In the genomic region with DNA sequence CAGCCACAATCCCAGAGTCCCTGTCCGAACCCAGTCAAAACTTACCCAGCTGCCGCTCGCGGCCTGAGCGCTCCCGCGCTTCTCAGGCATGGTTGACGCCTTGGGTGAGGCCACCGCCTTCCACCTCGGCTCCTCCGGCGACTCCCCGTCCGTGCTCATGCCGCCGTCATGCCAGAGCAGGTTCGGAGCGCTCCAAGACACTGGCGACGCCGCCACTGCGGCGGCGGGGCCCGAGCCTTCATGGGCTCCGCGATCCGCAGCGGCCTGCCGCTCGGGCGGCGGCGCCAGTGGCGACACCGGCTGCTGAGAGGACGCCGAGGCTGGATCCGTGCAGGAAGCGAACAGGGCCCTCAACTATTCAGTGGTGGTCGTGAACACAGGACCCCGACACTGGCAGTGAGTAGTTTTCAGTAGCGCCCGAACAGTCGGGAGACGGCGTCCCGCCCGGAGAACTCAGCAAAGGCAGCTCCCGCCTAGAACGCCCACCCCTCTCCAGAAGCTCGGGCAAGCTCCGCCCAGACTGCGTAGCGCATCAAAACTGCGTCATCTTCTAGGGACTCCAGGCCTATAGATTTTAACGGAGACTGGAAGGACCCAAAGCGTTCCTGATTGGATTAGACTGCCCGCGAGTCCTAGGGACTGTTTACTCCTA, we compare ENCODE assay signal across 8 mouse cellular contexts. TPM values are rescaled to one million over a fixed set of nuclear protein-coding genes. Genes with fewer than 3 reads are reported as not detected.
A peak's percentile ranks its signal among the peaks of the same experiment; 100 is the strongest.
DNase-seq lines count a peak whose midpoint lies in the region; ATAC-seq and TF ChIP-seq lines count a peak whose summit lies in the region.

Gene Mfsd14b, minus strand, starts transcription at position 517 of the 652 bp plus-strand sequence.

- H3K36me3 ChIP-seq in hindbrain, postnatal 0 days (ENCODE audit: insufficient read depth, low read length): no peaks in the 10 kb centered on the region

- DNase-seq in ZHBTc4 (ENCODE audit: low read depth, low spot score): peak; percentile 97
- DNase-seq in gastrocnemius, adult 2 months: peak; percentile 88
- peak; percentile 98 for DNase-seq in hindbrain, postnatal 0 days (ENCODE audit: low spot score)
- peak; percentile 90 to 92 for DNase-seq in left cerebral cortex, adult 2 months (ENCODE audit: extremely low spot score in 1 of 2, low spot score in 2 of 2)
- peak; percentile 95 to 96 for DNase-seq in right cerebral cortex, adult 2 months (ENCODE audit: low spot score in 2 of 2)
- peak; percentile 88 for DNase-seq in urinary bladder, postnatal 14 days (ENCODE audit: low spot score)

- no peaks in the 10 kb centered on the region for H3K27me3 ChIP-seq in hindbrain, postnatal 0 days (ENCODE audit: insufficient read depth, low read length)

- peaks cover 8% of the 10 kb centered on the region; the same call in 1 of the 2 replicates for H3K4me1 ChIP-seq in hindbrain, postnatal 0 days (ENCODE audit: insufficient read depth, low read length)

- no peaks in the 10 kb centered on the region for H3K9me3 ChIP-seq in hindbrain, postnatal 0 days (ENCODE audit: low read length)

- H3K4me3 ChIP-seq in gastrocnemius, adult 2 months: peak within 1 kb of the TSS; percentile 97
- H3K4me3 ChIP-seq in hindbrain, postnatal 0 days (ENCODE audit: low read length): peak within 1 kb of the TSS; percentile 94
- peak within 1 kb of the TSS; percentile 91 for H3K4me3 ChIP-seq in left cerebral cortex, adult 2 months

- intact Hi-C loops in gastrocnemius, adult 2 months (cut with DNase I): loop anchor here (5.0 to 10.0 kb wide), 2 partner anchors 130 to 162 kb away; partner anchors contain the start of gene Zfp369
- intact Hi-C loops in left cerebral cortex, adult 2 months (cut with DNase I): loop anchor here (5.0 to 10.0 kb wide), 3 partner anchors 165 to 800 kb away; partner anchors contain the start of genes Aaed1 and Zfp369

- TF ChIP-seq CTCF in gastrocnemius, adult 2 months (IDR thresholded peaks at IDR 0.05): no peak
- no peak for TF ChIP-seq CTCF in hindbrain, postnatal 0 days (IDR thresholded peaks at IDR 0.05; ENCODE audit: low read depth)
- TF ChIP-seq CTCF in left cerebral cortex, adult 2 months (IDR thresholded peaks at IDR 0.05): no peak

- under 1% methylated on average over 60 of the region's 60 CpGs for WGBS in hindbrain, postnatal 0 days

- peak within 1 kb of the TSS; percentile 91 for H3K27ac ChIP-seq in gastrocnemius, adult 2 months
- H3K27ac ChIP-seq in hindbrain, postnatal 0 days: peak within 1 kb of the TSS; percentile 86
- peak within 1 kb of the TSS; percentile 74 for H3K27ac ChIP-seq in left cerebral cortex, adult 2 months

- ATAC-seq in common myeloid progenitor, adult 5-6 weeks (replicated peaks; ENCODE audit: low read depth, poor library complexity, severe bottlenecking): peak; percentile 93
- peak; percentile 100 for ATAC-seq in hindbrain, postnatal 0 days
- ATAC-seq in megakaryocyte, adult 5-6 weeks (ENCODE audit: poor library complexity, severe bottlenecking): peak; percentile 83

- H3K4me2 ChIP-seq in hindbrain, postnatal 0 days (ENCODE audit: low read depth, low read length): peak within 1 kb of the TSS; percentile 85

- peak within 1 kb of the TSS; percentile 89 for H3K9ac ChIP-seq in hindbrain, postnatal 0 days (replicated peaks; ENCODE audit: low read length)

RNA-seq across cellular contexts. Expression of gene Mfsd14b, which starts in this region (rescaled TPM):
- total RNA-seq in common myeloid progenitor, adult 5-6 weeks (2017): 53.2 and 73.7 TPM in 2 replicates
- 1 to 10 TPM; 5.6 to 8.6 TPM for total RNA-seq in gastrocnemius, adult 2 months (2021)
- 37.6 and 39.3 TPM in 2 replicates for total RNA-seq in hindbrain, postnatal 0 days (2014; rRNA removed)
- 21.4 and 22.4 TPM in 2 replicates for polyA plus RNA-seq in hindbrain, postnatal 0 days (2015; fragmentation: Nextera tagmentation; extraction: Ambion mirVana)
- total RNA-seq in left cerebral cortex, adult 2 months (2021): 10 to 100 TPM; 42.9 to 46.9 TPM
- 168 and 183 TPM in 2 replicates for total RNA-seq in megakaryocyte, adult 5-6 weeks (2015)
- total RNA-seq in megakaryocyte, adult 5-6 weeks (2017): 179 and 207 TPM in 2 replicates

Comparison
In these comparisons a context has a peak if more than half of its experiments do, and no peak if none do; other contexts are left out.
1. Peak in every context shown above with its lines: DNase-seq, ATAC-seq, H3K4me3 ChIP-seq and H3K27ac ChIP-seq.